Mouse (Mus musculus): ENCODE data around the gene Galnt7. TPM values are rescaled to one million over a fixed set of nuclear protein-coding genes. Genes with fewer than 3 reads are reported as not detected.

Galnt7 gene
- polyA plus RNA-seq, 1 experiment = 8.2 TPM

- peak; percentile 100 for DNase-seq (ENCODE audit: low read depth)
- TF ChIP-seq CTCF (IDR thresholded peaks at IDR 0.05; ENCODE audit: borderline replicate concordance, extremely low read depth, insufficient read depth, insufficient read length) (no peak), POLR2A (IDR thresholded peaks at IDR 0.05; ENCODE audit: borderline replicate concordance, extremely low read depth, insufficient read depth, insufficient read length, poor library complexity, severe bottlenecking) (peak; percentile 52; the same call in 1 of the 2 replicates)
Observed at GRCm38 (mm10) chr8:57487441-57488155, 165.2 kb downstream of the Galnt7 start, which contains the start of gene Sap30. Gene Sap30 (minus strand): TSS chr8:57487860.

GRCm38 (mm10) chr8:57486491-57487440 is 166.1 kb downstream of the Galnt7 start:
- peak; percentile 81 for DNase-seq (ENCODE audit: low read depth)
- TF ChIP-seq POLR2A (IDR thresholded peaks at IDR 0.05; ENCODE audit: borderline replicate concordance, extremely low read depth, insufficient read depth, insufficient read length, poor library complexity, severe bottlenecking) = 0 out of 2 replicates have a peak, but pooled peaks have one; percentile 52
- peak; percentile 17; the same call in 1 of the 2 replicates for TF ChIP-seq CTCF (IDR thresholded peaks at IDR 0.05; ENCODE audit: borderline replicate concordance, extremely low read depth, insufficient read depth, insufficient read length)

GRCm38 (mm10) chr8:57480606-57481005 is 172.2 kb downstream of the Galnt7 start:
- no peak for TF ChIP-seq CTCF (IDR thresholded peaks at IDR 0.05; ENCODE audit: borderline replicate concordance, extremely low read depth, insufficient read depth, insufficient read length)
- no peak for TF ChIP-seq POLR2A (IDR thresholded peaks at IDR 0.05; ENCODE audit: borderline replicate concordance, extremely low read depth, insufficient read depth, insufficient read length, poor library complexity, severe bottlenecking)

DNA sequence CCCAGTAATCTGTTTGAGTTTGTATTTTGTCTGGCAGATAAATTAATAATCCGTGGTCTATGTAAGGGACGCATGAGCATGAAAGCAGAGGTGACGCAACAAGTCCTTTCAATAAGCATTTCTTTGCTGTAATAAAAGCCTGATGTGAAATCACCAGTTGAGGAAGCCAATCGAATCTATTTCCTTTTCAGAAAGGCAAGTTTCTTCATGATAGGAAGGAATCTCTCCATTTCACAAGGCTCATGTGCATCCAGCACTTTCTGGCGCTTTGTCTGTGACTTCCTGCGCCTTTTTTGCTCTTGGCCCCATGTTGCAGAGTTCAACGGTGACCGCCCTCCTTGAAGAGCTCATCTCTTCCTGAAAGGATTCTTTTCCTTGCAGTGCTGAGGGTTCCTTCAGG is 173.1 kb downstream of the Galnt7 start:
- DNase-seq (ENCODE audit: low read depth) = no peak
- no peak for TF ChIP-seq CTCF (IDR thresholded peaks at IDR 0.05; ENCODE audit: borderline replicate concordance, extremely low read depth, insufficient read depth, insufficient read length)

More at GRCm38 (mm10) chr8:57480606-57481005, 172.2 kb downstream of the Galnt7 start:
- DNase-seq (ENCODE audit: low read depth) = no peak

DNA sequence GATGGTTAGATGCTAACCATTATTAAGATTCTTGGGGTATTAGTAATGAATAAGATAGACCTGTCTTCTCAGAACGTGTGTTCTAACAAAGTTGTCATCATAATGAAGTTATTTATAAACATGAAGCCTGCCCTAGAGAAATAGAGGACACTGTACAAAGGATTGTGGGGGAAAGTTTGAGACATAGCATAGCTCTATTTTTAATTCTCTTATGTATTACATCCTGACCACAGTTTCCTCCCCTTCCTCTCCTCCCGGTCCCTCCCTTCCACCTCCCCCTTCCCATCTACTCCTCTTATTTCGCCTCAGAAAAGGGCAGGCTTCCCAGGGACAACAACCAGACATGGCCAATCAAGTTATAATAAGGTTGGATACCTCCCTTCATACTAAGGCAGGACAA is 174.4 kb downstream of the Galnt7 start:
- no peak for DNase-seq (ENCODE audit: low read depth)
- no peak for TF ChIP-seq CTCF (IDR thresholded peaks at IDR 0.05; ENCODE audit: borderline replicate concordance, extremely low read depth, insufficient read depth, insufficient read length)
- TF ChIP-seq POLR2A (IDR thresholded peaks at IDR 0.05; ENCODE audit: borderline replicate concordance, extremely low read depth, insufficient read depth, insufficient read length, poor library complexity, severe bottlenecking) = no peak

Other genes with a start within 250 kb of the Galnt7 start
- 5.3 and 5.7 TPM in 2 replicates for gene Scrg1, start 197.1 kb downstream of the Galnt7 start, polyA plus RNA-seq (2012; rRNA removed)
- gene Sap30, start 165.2 kb downstream of the Galnt7 start, polyA plus RNA-seq (2012; rRNA removed) = 39.6 and 61.3 TPM in 2 replicates
- gene Hmgb2, start 141.1 kb downstream of the Galnt7 start, polyA plus RNA-seq (2012; rRNA removed) = 70.5 and 87.7 TPM in 2 replicates

Measured in brain, embryonic 14.5 days (tissue).